Mouse (Mus musculus) midbrain, embryonic 16.5 days (tissue): ENCODE measurements around the gene Cdadc1. TPM values are rescaled to one million over a fixed set of nuclear protein-coding genes. Genes with fewer than 3 reads are reported as not detected.

Experiments used
- ATAC-seq: fragments of 200-750 bp; cut with Nextera tagmentation; 2 replicates; pipeline ENCODE4 v1.8.0; 2017; ENCODE audit warnings: moderate TSS enrichment
- H3K27ac ChIP-seq: fragments of 300-500 bp; sonication (generic); 2 replicates; pipeline ENCODE4 v1.5.1; 2014; ENCODE audit warnings: mild to moderate bottlenecking, low read length, mixed read lengths
- H3K27me3 ChIP-seq: fragments of 300-500 bp; sonication (generic); 2 replicates; pipeline ENCODE4 v1.6.1; 2014; ENCODE audit warnings: low read depth, low read length, mixed read lengths; ENCODE audit not compliant: control insufficient read depth, insufficient read depth
- H3K36me3 ChIP-seq: fragments of 300-500 bp; sonication (generic); 2 replicates; pipeline ENCODE4 v1.6.1; 2014; ENCODE audit warnings: mild to moderate bottlenecking, low read length, moderate library complexity, mixed read lengths; ENCODE audit not compliant: control insufficient read depth, insufficient read depth
- H3K4me1 ChIP-seq: fragments of 300-500 bp; sonication (generic); 2 replicates; pipeline ENCODE4 v1.6.1; 2014; ENCODE audit warnings: mild to moderate bottlenecking, low read length, mixed read lengths; ENCODE audit not compliant: control insufficient read depth, insufficient read depth
- H3K4me2 ChIP-seq: fragments of 300-500 bp; sonication (generic); 2 replicates; pipeline ENCODE4 v1.6.1; 2014; ENCODE audit warnings: mild to moderate bottlenecking, low read length, mixed read lengths
- H3K4me3 ChIP-seq: fragments of 300-500 bp; sonication (generic); 2 replicates; pipeline ENCODE4 v1.5.1; 2014; ENCODE audit warnings: low read depth, mild to moderate bottlenecking, low read length, moderate library complexity, mixed read lengths
- H3K9ac ChIP-seq: fragments of 300-500 bp; sonication (generic); 2 replicates; pipeline ENCODE4 v1.6.1; 2014; ENCODE audit warnings: low read depth, low read length, mixed read lengths
- H3K9me3 ChIP-seq: fragments of 300-500 bp; sonication (generic); replicated peaks from 2 replicates; pipeline ENCODE4 v1.6.1; 2014; ENCODE audit warnings: mild to moderate bottlenecking, low read length, mixed read lengths; ENCODE audit not compliant: control insufficient read depth, poor library complexity, severe bottlenecking
- WGBS: fragments of 180-500 bp; shearing (Covaris S2); extraction: QIAGEN DNeasy Blood & Tissue Kit; methylation state at CpG from one replicate; pipeline ENCODE4 v1.1.7; 2014; 5-methylcytosine and 5-hydroxymethylcytosine counted together
- polyA plus RNA-seq: library from polyadenylated mRNA; unstranded; fragments of >200 nt; fragmentation: Nextera tagmentation; extraction: Ambion mirVana; gene quantifications from 2 replicates; pipeline ENCODE4 v1.2.1, GENCODE M21; 2015

The Cdadc1 gene
- polyA plus RNA-seq = 31.8 and 33.6 TPM in 2 replicates

DNA sequence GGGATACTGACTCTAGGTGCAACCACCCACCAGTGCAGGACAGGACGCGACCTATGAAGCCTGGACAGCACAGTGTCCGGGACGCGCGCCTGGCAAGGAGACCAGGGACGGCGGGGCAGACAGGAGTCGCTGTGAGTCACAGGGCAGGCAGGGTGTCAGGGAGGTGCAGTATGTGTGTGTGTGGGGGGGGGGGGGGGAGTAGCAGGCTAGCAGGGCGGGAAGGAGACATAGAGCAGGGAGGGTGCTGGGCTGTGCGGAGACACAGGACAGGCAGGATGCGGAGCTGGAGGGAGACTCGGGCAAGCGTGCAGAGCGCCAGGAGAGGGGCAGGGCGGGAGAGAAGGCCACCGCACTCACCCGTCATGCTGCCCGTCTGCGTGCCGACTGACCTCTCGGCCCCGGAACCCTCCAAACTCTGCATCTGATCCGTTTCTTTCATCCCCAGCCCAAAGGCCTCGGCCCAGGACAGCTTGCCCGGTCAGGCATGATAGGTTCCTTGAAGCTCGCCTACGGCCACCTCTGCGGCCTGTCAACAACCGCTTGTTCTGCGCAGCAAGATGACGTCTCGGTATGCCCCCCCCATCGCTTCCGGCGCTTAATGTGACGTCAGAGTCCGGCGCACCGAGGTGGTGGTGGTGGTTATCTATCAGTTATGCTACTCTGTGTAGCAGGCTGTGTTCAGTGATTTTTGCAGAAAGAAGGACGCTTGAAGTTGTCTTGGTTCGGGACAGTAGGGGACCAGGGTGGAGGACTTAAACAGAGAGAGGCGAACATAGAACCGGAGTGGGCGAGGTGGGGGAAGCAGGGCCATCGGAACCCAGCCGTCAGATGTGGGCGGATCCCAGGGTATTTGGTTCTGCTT lies at the start of gene Cdadc1:
TSS of gene Cdadc1 (minus strand) at position 562 of the 862 bp plus-strand sequence.
- ATAC-seq = peak; percentile 94
- H3K4me1 ChIP-seq = peaks cover 14% of the 10 kb centered on the region
- H3K27ac ChIP-seq = peak within 1 kb of the TSS; percentile 75
- H3K9ac ChIP-seq = peak within 1 kb of the TSS; percentile 94
- H3K27me3 ChIP-seq = peaks cover 3% of the 10 kb centered on the region; the same call in 1 of the 2 replicates
- under 1% methylated on average over 47 of the region's 48 CpGs for WGBS
- H3K36me3 ChIP-seq = no peaks in the 10 kb centered on the region
- H3K4me2 ChIP-seq = peak within 1 kb of the TSS; percentile 96
- no peaks in the 10 kb centered on the region for H3K9me3 ChIP-seq
- peak within 1 kb of the TSS; percentile 94 for H3K4me3 ChIP-seq

DNA sequence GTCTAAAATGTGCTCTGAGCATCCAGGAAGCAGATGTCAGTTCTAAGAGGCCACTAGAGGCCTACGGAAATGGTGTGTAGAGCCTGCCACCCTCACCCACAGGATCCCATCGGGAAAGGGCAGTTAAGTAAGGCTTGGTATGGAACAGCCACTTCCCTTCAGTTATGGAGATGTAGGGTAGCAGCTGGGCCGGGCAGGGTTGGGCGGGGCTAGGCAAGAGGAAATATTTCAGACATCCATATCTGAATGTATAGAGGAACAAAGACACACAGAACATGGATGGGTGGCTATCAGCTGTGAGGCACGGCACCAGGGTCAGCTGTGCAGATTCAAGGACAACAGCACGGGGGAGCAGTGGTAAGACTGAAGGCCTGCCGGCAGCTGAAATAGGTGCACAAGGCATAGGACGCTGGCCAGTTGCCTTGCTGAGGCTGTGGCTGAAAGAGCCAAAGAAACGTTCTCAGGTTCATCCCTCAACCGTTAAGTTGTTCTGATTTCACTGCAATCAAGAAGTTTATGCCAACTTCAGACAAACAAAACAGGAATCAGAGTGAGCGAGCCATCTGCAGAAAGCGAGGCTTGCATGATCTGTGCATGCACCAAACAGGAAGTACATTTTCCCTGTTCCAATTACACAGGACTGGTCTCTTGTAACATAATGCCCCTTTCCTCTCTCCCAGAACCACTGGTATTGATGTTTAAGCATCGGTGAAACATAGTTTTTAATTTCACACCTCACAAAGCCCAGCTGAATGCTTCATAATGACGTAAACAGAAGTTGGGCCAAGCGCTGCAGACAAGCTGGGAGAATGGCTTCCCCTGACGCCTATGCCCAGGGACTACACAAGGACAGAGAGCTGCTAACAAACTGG lies 49.3 kb upstream of the Cdadc1 start:
- WGBS = 77% methylated on average over 16 of the region's 16 CpGs
- Histone ChIP-seq H3K4me2 (no peak overlapping the region), H3K27ac (no peak overlapping the region), H3K36me3 (0 out of 2 replicates have a peak, but pooled peaks cover 3% of the 10 kb centered on the region), H3K4me1 (no peaks in the 10 kb centered on the region), H3K4me3 (no peak overlapping the region), H3K9me3 (no peaks in the 10 kb centered on the region), H3K9ac (no peak overlapping the region), H3K27me3 (no peaks in the 10 kb centered on the region)
- no peak for ATAC-seq

DNA sequence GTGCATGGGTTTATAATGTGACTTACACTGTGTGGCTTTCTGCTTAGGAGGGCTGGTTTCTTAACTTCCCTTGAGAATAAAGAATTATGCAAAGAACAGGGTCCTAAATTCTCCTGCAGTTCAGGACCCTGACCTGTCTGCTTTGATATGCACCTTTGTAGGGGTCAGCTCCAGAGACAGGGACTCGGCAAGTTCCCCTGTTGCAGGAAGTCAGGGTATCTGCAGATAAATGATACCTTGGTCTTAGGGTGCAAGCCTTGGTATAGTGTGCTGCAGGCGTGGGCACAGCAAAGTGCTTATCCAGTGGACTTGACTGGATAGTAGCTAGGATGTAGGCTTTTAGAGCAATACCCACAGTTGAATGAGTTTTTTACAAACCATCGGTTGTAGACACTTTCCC lies 47.1 kb upstream of the Cdadc1 start:
- Histone ChIP-seq H3K4me3 (no peak overlapping the region), H3K9me3 (no peaks in the 10 kb centered on the region), H3K36me3 (0 out of 2 replicates have a peak, but pooled peaks cover 3% of the 10 kb centered on the region), H3K4me1 (no peaks in the 10 kb centered on the region), H3K4me2 (no peak overlapping the region), H3K27me3 (no peaks in the 10 kb centered on the region), H3K9ac (no peak overlapping the region), H3K27ac (no peak overlapping the region)
- 78% methylated on average over 3 of the region's 3 CpGs for WGBS
- no peak for ATAC-seq

DNA sequence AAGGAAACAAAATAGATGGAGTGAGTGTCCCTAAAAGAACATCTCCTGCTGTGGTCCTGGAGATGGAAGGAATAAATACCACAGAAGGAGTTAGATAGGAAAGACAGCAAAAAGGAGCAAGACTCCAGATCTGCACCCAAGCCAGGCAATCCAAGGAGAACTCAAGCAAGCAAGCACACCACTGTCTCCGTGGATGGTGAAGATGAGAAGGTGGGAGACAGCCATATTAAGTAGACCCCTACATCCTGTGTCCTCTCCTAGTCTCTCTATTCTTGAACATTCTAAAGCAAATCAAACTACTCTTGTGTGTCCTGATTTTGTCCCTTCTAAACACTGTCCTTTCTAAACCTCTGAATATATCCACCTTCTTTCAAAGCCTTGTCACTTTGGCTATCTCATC lies 46.4 kb upstream of the Cdadc1 start:
- WGBS = 88% methylated on average over 1 of the region's 1 CpGs

DNA sequence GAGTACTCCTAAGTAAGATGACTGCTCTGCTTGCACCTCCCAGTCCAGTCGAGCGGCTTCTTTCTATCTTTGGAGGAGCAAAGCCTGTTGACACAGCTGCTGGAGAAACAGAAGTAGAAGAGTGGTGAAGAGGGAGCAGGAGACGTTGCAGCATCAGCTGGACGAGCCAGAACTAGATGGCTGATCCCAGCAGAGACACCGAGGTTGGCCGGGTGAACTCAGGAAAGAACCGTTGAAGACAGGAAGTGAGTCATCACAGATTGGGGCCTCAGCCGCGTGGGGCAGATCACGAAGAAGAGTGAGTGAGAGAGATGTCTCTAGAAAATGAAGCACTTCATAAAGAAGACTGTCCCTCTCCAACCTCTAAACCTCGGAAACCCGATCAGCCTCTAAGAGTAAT lies 45.8 kb upstream of the Cdadc1 start:
- H3K4me3 ChIP-seq = no peak overlapping the region
- no peak for ATAC-seq
- no peaks in the 10 kb centered on the region for H3K4me1 ChIP-seq

More for the DNA sequence above, 46.4 kb upstream of the Cdadc1 start:
- Histone ChIP-seq H3K27ac (no peak overlapping the region), H3K9ac (no peak overlapping the region), H3K9me3 (no peaks in the 10 kb centered on the region), H3K4me2 (no peak overlapping the region), H3K36me3 (0 out of 2 replicates have a peak, but pooled peaks cover 3% of the 10 kb centered on the region), H3K4me1 (no peaks in the 10 kb centered on the region), H3K27me3 (no peaks in the 10 kb centered on the region), H3K4me3 (no peak overlapping the region)
- no peak for ATAC-seq

DNA sequence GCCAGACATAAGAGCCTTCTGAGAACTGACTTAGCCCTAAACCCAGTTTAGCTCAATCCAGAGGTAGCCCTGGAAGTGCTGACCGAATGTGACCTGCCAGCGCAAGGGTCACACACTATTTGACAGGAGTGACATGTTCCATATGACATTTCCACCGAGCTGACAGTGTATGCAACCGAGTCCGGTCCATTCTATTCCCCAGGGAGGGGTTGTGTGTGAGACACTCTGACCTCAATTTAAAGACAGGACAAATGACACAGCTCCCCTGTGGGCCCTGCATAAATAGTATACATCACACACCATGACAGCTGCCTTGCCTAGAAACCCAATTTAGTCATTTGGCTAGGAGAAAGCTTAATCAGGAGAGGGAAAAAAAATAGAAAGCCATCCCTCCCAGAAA lies 44.1 kb upstream of the Cdadc1 start:
- no peaks in the 10 kb centered on the region for H3K4me1 ChIP-seq
- H3K9me3 ChIP-seq = no peaks in the 10 kb centered on the region
- no peaks in the 10 kb centered on the region for H3K27me3 ChIP-seq
- ATAC-seq = no peak
- H3K36me3 ChIP-seq = 0 out of 2 replicates have a peak, but pooled peaks cover 3% of the 10 kb centered on the region
- WGBS = 41% methylated on average over 5 of the region's 5 CpGs
- no peak overlapping the region for H3K27ac ChIP-seq
- H3K9ac ChIP-seq = no peak overlapping the region
- H3K4me3 ChIP-seq = no peak overlapping the region
- no peak overlapping the region for H3K4me2 ChIP-seq

More for the DNA sequence above, 45.8 kb upstream of the Cdadc1 start:
- no peak overlapping the region for H3K9ac ChIP-seq
- 0 out of 2 replicates have a peak, but pooled peaks cover 3% of the 10 kb centered on the region for H3K36me3 ChIP-seq
- no peaks in the 10 kb centered on the region for H3K9me3 ChIP-seq
- H3K27me3 ChIP-seq = no peaks in the 10 kb centered on the region
- 78% methylated on average over 12 of the region's 12 CpGs for WGBS
- H3K4me2 ChIP-seq = no peak overlapping the region
- no peak overlapping the region for H3K27ac ChIP-seq

DNA sequence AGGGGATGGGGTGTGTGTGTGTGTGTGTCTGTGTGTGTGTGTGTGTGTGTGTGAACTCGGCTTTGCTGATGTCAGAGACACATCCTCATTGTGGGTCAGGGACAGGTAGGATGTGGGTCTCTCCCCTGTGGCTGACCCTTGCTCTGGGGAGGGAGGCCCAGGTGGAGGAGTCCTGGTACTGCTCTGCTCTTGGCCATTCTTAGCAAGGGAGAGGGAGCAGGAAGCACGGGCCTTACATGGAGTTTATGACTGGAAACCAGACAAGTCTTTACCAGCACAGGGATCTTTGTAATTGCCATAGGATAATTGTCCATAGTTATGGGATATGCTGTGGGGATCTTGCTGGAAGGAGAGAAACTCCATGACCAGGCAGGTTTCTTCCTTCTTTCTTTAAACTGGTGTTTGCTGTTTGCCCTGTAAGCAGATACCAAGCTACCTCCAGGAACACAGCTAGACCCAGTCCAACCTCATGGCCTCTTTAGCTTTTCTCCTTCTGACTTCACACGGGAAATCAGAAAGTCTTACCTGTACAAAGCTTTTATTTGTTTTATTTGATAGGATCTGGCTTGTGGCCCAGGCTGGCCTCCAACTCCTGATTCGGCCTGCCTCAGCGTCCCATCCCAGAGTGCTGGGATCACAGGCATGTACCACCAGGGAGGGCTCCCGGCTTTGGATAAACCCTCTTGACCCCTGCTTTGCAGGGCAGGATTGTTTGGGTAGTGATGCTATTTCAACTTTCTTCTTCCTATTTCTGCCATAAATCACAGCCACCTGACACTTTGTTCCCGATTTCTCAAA lies 41.3 kb upstream of the Cdadc1 start:
- WGBS = 68% methylated on average over 7 of the region's 7 CpGs
- Histone ChIP-seq H3K36me3 (no peaks in the 10 kb centered on the region), H3K4me1 (no peaks in the 10 kb centered on the region), H3K4me2 (no peak overlapping the region), H3K9me3 (no peaks in the 10 kb centered on the region), H3K9ac (no peak overlapping the region), H3K4me3 (no peak overlapping the region), H3K27ac (no peak overlapping the region), H3K27me3 (no peaks in the 10 kb centered on the region)
- no peak for ATAC-seq

DNA sequence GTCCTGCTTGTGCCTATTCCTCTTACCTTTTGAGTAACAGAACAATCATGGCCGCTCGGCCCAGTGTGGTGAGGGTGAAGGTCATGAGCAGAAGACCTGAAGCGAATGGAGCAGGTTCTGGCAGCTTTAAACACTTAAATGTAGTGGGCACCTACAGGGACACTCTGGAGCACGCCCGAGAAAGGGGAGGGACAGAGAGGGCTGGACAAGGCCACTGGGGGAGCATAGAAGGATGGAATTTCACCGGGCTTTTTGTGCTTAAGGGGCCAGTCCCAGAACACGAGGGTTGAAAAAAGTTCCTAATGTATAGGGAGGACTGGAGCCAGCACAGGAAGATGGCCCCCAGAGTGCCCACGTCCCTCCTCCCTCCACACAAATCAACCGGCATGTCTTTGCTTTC lies 36.2 kb upstream of the Cdadc1 start:
- Histone ChIP-seq H3K4me3 (no peak overlapping the region), H3K9ac (no peak overlapping the region), H3K4me1 (no peaks in the 10 kb centered on the region), H3K4me2 (no peak overlapping the region), H3K36me3 (no peaks in the 10 kb centered on the region; the same call in 1 of the 2 replicates), H3K9me3 (no peaks in the 10 kb centered on the region), H3K27ac (no peak overlapping the region), H3K27me3 (no peaks in the 10 kb centered on the region)
- WGBS = 75% methylated on average over 9 of the region's 9 CpGs
- ATAC-seq = no peak
